ENCODE assay signal across 8 mouse cellular contexts in genomic region chr11:77766351-77767001, GRCm38 (mm10). TPM values are rescaled to one million over a fixed set of nuclear protein-coding genes. Genes with fewer than 3 reads are reported as not detected.
DNase-seq lines count a peak whose midpoint lies in the region; ATAC-seq and TF ChIP-seq lines count a peak whose summit lies in the region.
"Had no signal": no experiment of that assay in that cellular context is flagged by ENCODE, and none has a peak within 500 bp of the region (broad histone marks: within the 10 kb centered on the region; RNA-seq: fewer than 3 reads in every experiment).

No protein-coding gene starts in this region.

- H3K4me2 ChIP-seq in forebrain, embryonic 12.5 days, result peak overlapping the region; percentile 70
- peak overlapping the region; percentile 98 for H3K4me2 ChIP-seq in hindbrain, embryonic 13.5 days

- H3K9me3 ChIP-seq in E14TG2a.4 (ENCODE audit: low read length), result no peaks in the 10 kb centered on the region
- H3K9me3 ChIP-seq in forebrain, embryonic 12.5 days, result no peaks in the 10 kb centered on the region
- H3K9me3 ChIP-seq in hindbrain, embryonic 13.5 days, result no peaks in the 10 kb centered on the region

- WGBS in forebrain, embryonic 12.5 days, result 2% methylated on average over 35 of the region's 35 CpGs
- WGBS in hindbrain, embryonic 13.5 days, result under 1% methylated on average over 35 of the region's 35 CpGs
- 7% methylated on average over 35 of the region's 35 CpGs for whole genome bisulfite sequencing in spleen, adult 2 months

- 0 out of 2 replicates have a peak, but pooled peaks have one; percentile 19 for ATAC-seq in forebrain, embryonic 12.5 days (ENCODE audit: low FRiP score)
- ATAC-seq in hindbrain, embryonic 13.5 days (ENCODE audit: low FRiP score), result no peak
- ATAC-seq in megakaryocyte-erythroid progenitor cell, adult 5-6 weeks (replicated peaks; ENCODE audit: low FRiP score, low TSS enrichment, poor library complexity, severe bottlenecking), result peak; percentile 29

- peak overlapping the region; percentile 79 for H3K4me3 ChIP-seq in E14TG2a.4 (replicated peaks; ENCODE audit: low read length)
- peak overlapping the region; percentile 35 for H3K4me3 ChIP-seq in forebrain, embryonic 12.5 days (replicated peaks)
- H3K4me3 ChIP-seq in hindbrain, embryonic 13.5 days, result peak overlapping the region; percentile 40
- H3K4me3 ChIP-seq in spleen, adult 2 months (ENCODE audit: extremely low read depth, insufficient read depth, insufficient read length), result peak overlapping the region; percentile 55; the same call in 1 of the 2 replicates

- TF ChIP-seq POLR2A in spleen, adult 2 months (IDR thresholded peaks at IDR 0.05; ENCODE audit: low read depth, low read length), result no peak

- H3K27me3 ChIP-seq in E14TG2a.4 (ENCODE audit: insufficient read depth, low read length), result peaks cover 16% of the 10 kb centered on the region
- peaks cover 30% of the 10 kb centered on the region for H3K27me3 ChIP-seq in forebrain, embryonic 12.5 days
- H3K27me3 ChIP-seq in hindbrain, embryonic 13.5 days, result 0 out of 2 replicates have a peak, but pooled peaks cover 4% of the 10 kb centered on the region
- H3K27me3 ChIP-seq in spleen, adult 2 months (ENCODE audit: control insufficient read depth, insufficient read depth, low read length), result peaks cover 11% of the 10 kb centered on the region

- intact Hi-C loops in left cerebral cortex, postnatal 4 days (cut with DNase I), result no loop called here

- H3K36me3 ChIP-seq in E14TG2a.4 (ENCODE audit: insufficient read depth, low read length), result no peaks in the 10 kb centered on the region
- H3K36me3 ChIP-seq in forebrain, embryonic 12.5 days (replicated peaks), result no peaks in the 10 kb centered on the region
- no peaks in the 10 kb centered on the region for H3K36me3 ChIP-seq in hindbrain, embryonic 13.5 days
- no peaks in the 10 kb centered on the region for H3K36me3 ChIP-seq in spleen, adult 2 months (ENCODE audit: control insufficient read depth, insufficient read depth, low read length)

- H3K4me1 ChIP-seq in E14TG2a.4 (replicated peaks; ENCODE audit: low read depth, low read length), result peaks cover 53% of the 10 kb centered on the region
- H3K4me1 ChIP-seq in forebrain, embryonic 12.5 days, result peaks cover 40% of the 10 kb centered on the region
- H3K4me1 ChIP-seq in hindbrain, embryonic 13.5 days (replicated peaks), result peaks cover 38% of the 10 kb centered on the region
- H3K4me1 ChIP-seq in spleen, adult 2 months (ENCODE audit: control insufficient read depth, insufficient read depth, insufficient read length), result peaks cover 4% of the 10 kb centered on the region; the same call in 1 of the 2 replicates

- H3K9ac ChIP-seq in forebrain, embryonic 12.5 days, result peak overlapping the region; percentile 65
- peak overlapping the region; percentile 75 for H3K9ac ChIP-seq in hindbrain, embryonic 13.5 days

- peak overlapping the region; percentile 53; the same call in 1 of the 2 replicates for H3K27ac ChIP-seq in forebrain, embryonic 12.5 days
- H3K27ac ChIP-seq in hindbrain, embryonic 13.5 days, result peak overlapping the region; percentile 70
- peak overlapping the region; percentile 26; the same call in 1 of the 2 replicates for H3K27ac ChIP-seq in spleen, adult 2 months (ENCODE audit: insufficient read depth, low read length)

- peak; percentile 51 to 54 for DNase-seq in adrenal gland, adult 18-20 months (ENCODE audit: low spot score in 2 of 2)
- DNase-seq in left cerebral cortex, postnatal 4 days, result peak; percentile 45
- DNase-seq in spleen, adult 2 months (ENCODE audit: low read depth in 1 of 2, low spot score in 2 of 2), result no peak

- no peak for TF ChIP-seq CTCF in E14TG2a.4 (conservative IDR thresholded peaks at IDR 0.05; ENCODE audit: low read length)
- TF ChIP-seq CTCF in spleen, adult 2 months (IDR thresholded peaks at IDR 0.05; ENCODE audit: extremely low read depth, insufficient read depth, insufficient read length, insufficient replicate concordance), result peak; percentile 44; the same call in 1 of the 2 replicates

RNA-seq across cellular contexts. Expression of gene Myo18a, which starts 3.4 kb away (rescaled TPM):
- total RNA-seq in adrenal gland, adult 18-20 months (2021), result 10 to 100 TPM; 45.9 to 56.8 TPM
- 49.4 and 56.7 TPM in 2 replicates for polyA plus RNA-seq in forebrain, embryonic 12.5 days (2016; fragmentation: Nextera tagmentation; extraction: Ambion mirVana)
- 45.4 and 54.0 TPM in 2 replicates for polyA plus RNA-seq in hindbrain, embryonic 13.5 days (2015; fragmentation: Nextera tagmentation; extraction: Ambion mirVana)
- 100 to 1,000 TPM; 146 to 151 TPM for total RNA-seq in left cerebral cortex, postnatal 4 days (2021)
- 69.3 and 99.2 TPM in 2 replicates for total RNA-seq in megakaryocyte-erythroid progenitor cell, adult 5-6 weeks (2014; fragmentation: Nextera tagmentation)
- total RNA-seq in megakaryocyte-erythroid progenitor cell, adult 5-6 weeks (2017), result 84.3 and 107 TPM in 2 replicates
- polyA plus RNA-seq in spleen, adult 2 months (2012; rRNA removed), result 52.3 and 54.5 TPM in 2 replicates

RNA-seq across cellular contexts. Expression of gene Gm10277, which starts 21.1 kb away (rescaled TPM):
- not detected for total RNA-seq in adrenal gland, adult 18-20 months (2021)
- 2.1 and 2.9 TPM in 2 replicates for polyA plus RNA-seq in forebrain, embryonic 12.5 days (2016; fragmentation: Nextera tagmentation; extraction: Ambion mirVana)
- 2.0 and 2.7 TPM in 2 replicates for polyA plus RNA-seq in hindbrain, embryonic 13.5 days (2015; fragmentation: Nextera tagmentation; extraction: Ambion mirVana)
- total RNA-seq in left cerebral cortex, postnatal 4 days (2021), result not detected
- total RNA-seq in megakaryocyte-erythroid progenitor cell, adult 5-6 weeks (2014; fragmentation: Nextera tagmentation), result not detected in 2 replicates
- not detected in 2 replicates for total RNA-seq in megakaryocyte-erythroid progenitor cell, adult 5-6 weeks (2017)
- polyA plus RNA-seq in spleen, adult 2 months (2012; rRNA removed), result not detected in 2 replicates

RNA-seq across cellular contexts. Expression of gene Cryba1, which starts 41.4 kb away (rescaled TPM):
- not detected for total RNA-seq in adrenal gland, adult 18-20 months (2021)
- 1.1 and 1.3 TPM in 2 replicates for polyA plus RNA-seq in forebrain, embryonic 12.5 days (2016; fragmentation: Nextera tagmentation; extraction: Ambion mirVana)
- 1.2 and 1.6 TPM in 2 replicates for polyA plus RNA-seq in hindbrain, embryonic 13.5 days (2015; fragmentation: Nextera tagmentation; extraction: Ambion mirVana)
- total RNA-seq in left cerebral cortex, postnatal 4 days (2021), result under 1 TPM; 0.26 to 0.52 TPM
- not detected in 2 replicates for total RNA-seq in megakaryocyte-erythroid progenitor cell, adult 5-6 weeks (2014; fragmentation: Nextera tagmentation)
- total RNA-seq in megakaryocyte-erythroid progenitor cell, adult 5-6 weeks (2017), result not detected in 2 replicates
- not detected in 2 replicates for polyA plus RNA-seq in spleen, adult 2 months (2012; rRNA removed)
- polyA plus RNA-seq: large intestine, adult 2 months had no signal

Comparison
In these comparisons a context has a peak if more than half of its experiments do, and no peak if none do; other contexts are left out.
1. DNase-seq: peak in adrenal gland, adult 18-20 months (2 of 2) and left cerebral cortex, postnatal 4 days (single experiment); none in spleen, adult 2 months (0 of 2).
2. Peak in every context shown above with its lines, with median percentiles within 50 percentile points of each other: H3K4me3 ChIP-seq and H3K27ac ChIP-seq.